Mouse (Mus musculus) gastrocnemius, adult 8-10 months (tissue): Measurements from ENCODE around the gene Rptor. TPM values are rescaled to one million over a fixed set of nuclear protein-coding genes. Genes with fewer than 3 reads are reported as not detected.

Experiments used
- DNase-seq, 2 experiments: peaks; one replicate each; pipeline ENCODE4 v3.0.0; 2022; ENCODE audit warnings: low spot score in 2 of 2
- total RNA-seq, 4 experiments: library from RNA; stranded (reverse); gene quantifications; 2 replicates each; pipeline ENCODE4 v1.2.4; 2022

The Rptor gene
- total RNA-seq, 4 experiments from 2014 or later, result 25.2 to 28.5 (median 26.6) TPM

- DNase-seq, result no peak
Measured at GRCm38 (mm10) chr11:119780290-119780689, 177.6 kb downstream of the Rptor start.

GRCm38 (mm10) chr11:119781165-119781564, 178.5 kb downstream of the Rptor start:
- DNase-seq, result no peak

GRCm38 (mm10) chr11:119781726-119782125, 179.0 kb downstream of the Rptor start:
- no peak for DNase-seq

- DNase-seq, result no peak
Measured at GRCm38 (mm10) chr11:119783653-119784052, 180.9 kb downstream of the Rptor start.

GRCm38 (mm10) chr11:119784672-119785341, 182.1 kb downstream of the Rptor start:
- no peak for DNase-seq

- no peak for DNase-seq
Measured at GRCm38 (mm10) chr11:119785661-119786384, 183.1 kb downstream of the Rptor start.

- no peak for DNase-seq
Measured at GRCm38 (mm10) chr11:119786385-119786880, 183.7 kb downstream of the Rptor start.

GRCm38 (mm10) chr11:119788488-119788887, 185.8 kb downstream of the Rptor start:
- DNase-seq, result no peak

GRCm38 (mm10) chr11:119788919-119789713, 186.4 kb downstream of the Rptor start:
- DNase-seq, result no peak

GRCm38 (mm10) chr11:119791923-119792564, 189.3 kb downstream of the Rptor start:
- no peak for DNase-seq

GRCm38 (mm10) chr11:119793378-119793777, 190.7 kb downstream of the Rptor start:
- no peak for DNase-seq

- DNase-seq, result no peak
Measured at GRCm38 (mm10) chr11:119794020-119794419, 191.3 kb downstream of the Rptor start.

- no peak for DNase-seq
Measured at GRCm38 (mm10) chr11:119794671-119795070, 192.0 kb downstream of the Rptor start.

GRCm38 (mm10) chr11:119796406-119796805, 193.7 kb downstream of the Rptor start:
- DNase-seq, result peak in 1 of 2 experiments; percentile 37

GRCm38 (mm10) chr11:119796846-119797245, 194.1 kb downstream of the Rptor start:
- DNase-seq, result no peak

GRCm38 (mm10) chr11:119799536-119799935, 196.8 kb downstream of the Rptor start:
- no peak for DNase-seq

- DNase-seq, result no peak
Measured at GRCm38 (mm10) chr11:119801855-119802254, 199.2 kb downstream of the Rptor start.

GRCm38 (mm10) chr11:119802947-119803346, 200.2 kb downstream of the Rptor start:
- no peak for DNase-seq

- no peak for DNase-seq
Measured at GRCm38 (mm10) chr11:119804392-119804791, 201.7 kb downstream of the Rptor start.

- no peak for DNase-seq
Measured at GRCm38 (mm10) chr11:119805112-119805750, 202.5 kb downstream of the Rptor start.

- DNase-seq, result no peak
Measured at GRCm38 (mm10) chr11:119806539-119806938, 203.8 kb downstream of the Rptor start.
